Mouse (Mus musculus): ENCODE measurements around the gene Senp2. TPM values are rescaled to one million over a fixed set of nuclear protein-coding genes. Genes with fewer than 3 reads are reported as not detected.

Senp2 gene
- polyA plus RNA-seq, 1 experiment = 58.9 TPM

DNA sequence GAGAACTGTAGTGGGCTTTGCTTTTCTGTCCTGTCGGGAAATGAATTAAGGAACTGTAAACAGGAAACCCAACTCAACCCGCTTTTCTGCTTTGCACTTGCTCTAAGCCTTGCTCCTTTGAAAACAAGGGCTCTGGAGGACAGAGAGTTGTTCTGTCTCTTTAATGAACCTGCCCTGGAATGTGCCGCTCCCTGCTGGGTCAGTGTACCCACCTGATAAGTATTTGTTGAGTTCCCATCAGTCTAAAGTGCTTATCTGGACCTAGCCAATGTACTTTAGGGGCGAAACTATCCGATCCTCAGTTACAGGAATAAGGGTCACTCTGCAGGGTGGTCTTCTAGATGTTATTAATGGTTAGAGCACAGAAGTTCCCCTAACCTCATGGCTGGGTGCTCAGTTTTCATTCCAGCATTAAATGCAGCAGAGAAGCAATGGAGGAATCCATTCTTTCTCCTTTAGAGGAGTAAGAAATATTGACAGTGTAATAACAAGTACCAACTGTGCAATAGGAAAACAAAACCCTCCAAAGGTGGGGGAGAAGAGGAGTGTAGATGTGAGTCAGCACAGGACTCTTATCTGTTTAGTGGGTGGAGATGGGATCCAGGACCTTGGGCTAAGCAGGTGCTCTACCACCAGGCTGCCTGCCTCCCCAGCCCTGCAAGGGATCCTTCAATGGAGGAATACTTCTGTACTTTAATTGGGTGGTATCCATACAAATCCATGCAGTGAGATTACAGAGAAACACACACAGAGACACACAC is 12.2 kb upstream of the Senp2 start:
- Histone ChIP-seq H3K4me1 (ENCODE audit: control insufficient read depth, insufficient read depth, low read length) (peaks cover 3% of the 10 kb centered on the region; the same call in 1 of the 2 replicates), H3K27me3 (ENCODE audit: control insufficient read depth, insufficient read depth, low read length) (no peaks in the 10 kb centered on the region), H3K27ac (ENCODE audit: insufficient read depth, low read length) (no peak overlapping the region), H3K4me3 (replicated peaks; ENCODE audit: insufficient read depth, low read depth, low read length) (no peak overlapping the region)
- DNase-seq = no peak
- WGBS = 83% methylated on average over 5 of the region's 5 CpGs
- no peak for TF ChIP-seq POLR2A (IDR thresholded peaks at IDR 0.05; ENCODE audit: borderline replicate concordance, insufficient read depth, low read length)
- no peak for TF ChIP-seq CTCF (IDR thresholded peaks at IDR 0.05; ENCODE audit: borderline replicate concordance, insufficient read depth, low read depth, low read length)

DNA sequence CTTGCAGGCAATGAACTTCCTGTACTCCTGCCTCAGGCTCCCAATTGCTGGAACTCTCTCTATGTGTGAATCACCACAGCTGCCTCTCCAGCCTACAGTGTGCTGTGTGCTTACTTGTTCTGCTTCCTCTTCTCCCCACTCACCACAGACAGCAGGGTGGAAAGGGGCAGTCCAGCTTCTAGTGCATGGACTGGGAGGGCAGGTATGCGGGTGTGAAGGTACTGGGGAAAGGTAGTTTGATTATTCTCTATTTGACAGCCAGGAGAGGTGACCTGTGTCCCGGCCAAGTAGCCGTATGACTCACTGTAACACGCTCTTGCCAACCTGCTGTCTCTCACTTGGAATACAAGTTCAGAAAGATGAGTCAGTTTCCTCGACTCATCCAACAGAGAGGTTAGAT is 11.2 kb upstream of the Senp2 start:
- peak; percentile 25 to 60 for DNase-seq
- Histone ChIP-seq H3K4me1 (ENCODE audit: control insufficient read depth, insufficient read depth, low read length) (peaks cover 3% of the 10 kb centered on the region; the same call in 1 of the 2 replicates), H3K27ac (ENCODE audit: insufficient read depth, low read length) (no peak overlapping the region), H3K4me3 (replicated peaks; ENCODE audit: insufficient read depth, low read depth, low read length) (no peak overlapping the region), H3K27me3 (ENCODE audit: control insufficient read depth, insufficient read depth, low read length) (no peaks in the 10 kb centered on the region)
- TF ChIP-seq CTCF (IDR thresholded peaks at IDR 0.05; ENCODE audit: borderline replicate concordance, insufficient read depth, low read depth, low read length) (no peak), POLR2A (IDR thresholded peaks at IDR 0.05; ENCODE audit: borderline replicate concordance, insufficient read depth, low read length) (no peak)
- 32% methylated on average over 5 of the region's 5 CpGs for WGBS

DNA sequence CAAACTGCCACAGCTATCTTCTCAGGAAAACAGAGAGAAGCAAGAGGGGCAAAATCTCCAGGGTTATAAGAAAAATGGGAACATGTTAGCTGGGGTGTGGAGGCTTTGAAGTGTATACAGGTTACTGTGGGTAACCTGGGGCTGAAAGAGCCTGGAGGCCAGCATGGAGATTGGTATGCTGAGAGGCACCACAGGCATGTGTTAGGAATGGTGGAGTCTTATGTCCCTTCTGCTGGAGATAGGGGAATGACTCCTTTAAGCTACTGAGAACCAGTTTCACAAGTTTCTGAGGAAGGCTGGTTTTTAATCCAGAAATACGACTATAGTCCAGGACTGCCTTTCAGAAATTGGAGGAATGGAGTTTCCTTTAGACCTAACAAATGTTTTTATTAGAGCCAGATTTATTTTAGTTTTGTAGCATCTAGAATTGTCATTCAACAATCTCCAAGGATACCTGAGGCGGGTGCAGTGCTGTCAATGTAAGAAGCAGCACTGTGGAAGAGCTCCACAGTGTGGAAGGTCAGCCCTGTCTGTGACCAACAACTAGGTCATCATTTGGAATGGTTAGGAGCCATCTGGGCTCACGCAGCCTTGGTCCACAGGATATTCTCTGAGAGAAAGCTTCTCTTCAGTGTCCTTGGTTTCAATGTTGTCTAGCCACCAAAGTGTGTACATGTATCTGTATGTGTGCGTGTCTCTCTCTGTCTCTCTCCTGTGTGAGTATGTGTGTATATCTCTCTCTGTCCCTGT is 9.2 kb upstream of the Senp2 start:
- Histone ChIP-seq H3K27me3 (ENCODE audit: control insufficient read depth, insufficient read depth, low read length) (no peaks in the 10 kb centered on the region), H3K4me1 (ENCODE audit: control insufficient read depth, insufficient read depth, low read length) (peaks cover 2% of the 10 kb centered on the region; the same call in 1 of the 2 replicates), H3K27ac (ENCODE audit: insufficient read depth, low read length) (no peak overlapping the region), H3K4me3 (replicated peaks; ENCODE audit: insufficient read depth, low read depth, low read length) (no peak overlapping the region)
- no peak for DNase-seq
- TF ChIP-seq CTCF (IDR thresholded peaks at IDR 0.05; ENCODE audit: borderline replicate concordance, insufficient read depth, low read depth, low read length) (no peak), POLR2A (IDR thresholded peaks at IDR 0.05; ENCODE audit: borderline replicate concordance, insufficient read depth, low read length) (no peak)
- WGBS = 77% methylated on average over 4 of the region's 4 CpGs

DNA sequence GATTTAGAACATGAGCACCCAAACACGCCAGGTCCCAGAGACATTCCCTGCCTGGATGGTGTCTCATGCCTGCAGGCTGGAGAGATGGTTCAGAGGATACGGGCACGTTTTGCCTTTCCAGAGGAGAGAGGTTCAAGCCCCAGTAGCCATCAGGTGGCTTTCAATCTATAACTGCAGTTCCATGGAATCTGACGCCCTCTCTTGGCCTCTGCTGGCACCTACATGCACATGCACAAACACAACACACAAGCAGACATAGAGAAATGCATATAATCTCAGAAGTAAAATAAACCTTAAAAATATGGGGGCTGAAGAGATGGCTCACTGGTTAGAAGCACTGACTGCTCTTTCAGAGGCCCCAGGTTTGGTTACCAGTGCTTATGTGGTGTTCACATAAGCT is 8.1 kb upstream of the Senp2 start:
- Histone ChIP-seq H3K27ac (ENCODE audit: insufficient read depth, low read length) (no peak overlapping the region), H3K27me3 (ENCODE audit: control insufficient read depth, insufficient read depth, low read length) (no peaks in the 10 kb centered on the region), H3K4me3 (replicated peaks; ENCODE audit: insufficient read depth, low read depth, low read length) (no peak overlapping the region), H3K4me1 (ENCODE audit: control insufficient read depth, insufficient read depth, low read length) (no peaks in the 10 kb centered on the region; the same call in 1 of the 2 replicates)
- no peak for DNase-seq
- TF ChIP-seq CTCF (IDR thresholded peaks at IDR 0.05; ENCODE audit: borderline replicate concordance, insufficient read depth, low read depth, low read length) (no peak), POLR2A (IDR thresholded peaks at IDR 0.05; ENCODE audit: borderline replicate concordance, insufficient read depth, low read length) (no peak)
- WGBS = 64% methylated on average over 4 of the region's 4 CpGs

DNA sequence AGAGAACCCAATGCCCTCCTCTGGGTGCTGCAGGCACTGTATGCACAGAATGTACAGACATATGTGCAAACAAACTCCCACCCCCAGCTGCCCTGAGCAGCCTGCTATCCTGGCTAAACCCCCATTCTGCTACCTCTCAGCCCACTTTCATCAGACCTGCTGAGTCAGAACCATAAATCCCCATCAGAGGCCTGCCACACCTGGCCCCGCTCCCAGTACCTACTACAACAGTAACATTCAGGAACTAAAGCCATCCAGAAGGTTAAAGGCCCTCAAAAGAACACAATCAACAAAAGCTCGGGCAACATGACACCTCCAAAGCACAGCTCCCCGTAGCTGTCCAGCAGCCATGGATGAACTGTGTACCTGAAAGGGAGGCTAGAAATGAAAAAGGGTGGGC is 7.7 kb upstream of the Senp2 start:
- no peak overlapping the region for H3K27ac ChIP-seq (ENCODE audit: insufficient read depth, low read length)
- WGBS = 82% methylated on average over 3 of the region's 3 CpGs
- no peak overlapping the region for H3K4me3 ChIP-seq (replicated peaks; ENCODE audit: insufficient read depth, low read depth, low read length)
- H3K27me3 ChIP-seq (ENCODE audit: control insufficient read depth, insufficient read depth, low read length) = no peaks in the 10 kb centered on the region
- no peak for DNase-seq
- H3K4me1 ChIP-seq (ENCODE audit: control insufficient read depth, insufficient read depth, low read length) = no peaks in the 10 kb centered on the region; the same call in 1 of the 2 replicates
- TF ChIP-seq CTCF (IDR thresholded peaks at IDR 0.05; ENCODE audit: borderline replicate concordance, insufficient read depth, low read depth, low read length) = no peak
- TF ChIP-seq POLR2A (IDR thresholded peaks at IDR 0.05; ENCODE audit: borderline replicate concordance, insufficient read depth, low read length) = no peak

DNA sequence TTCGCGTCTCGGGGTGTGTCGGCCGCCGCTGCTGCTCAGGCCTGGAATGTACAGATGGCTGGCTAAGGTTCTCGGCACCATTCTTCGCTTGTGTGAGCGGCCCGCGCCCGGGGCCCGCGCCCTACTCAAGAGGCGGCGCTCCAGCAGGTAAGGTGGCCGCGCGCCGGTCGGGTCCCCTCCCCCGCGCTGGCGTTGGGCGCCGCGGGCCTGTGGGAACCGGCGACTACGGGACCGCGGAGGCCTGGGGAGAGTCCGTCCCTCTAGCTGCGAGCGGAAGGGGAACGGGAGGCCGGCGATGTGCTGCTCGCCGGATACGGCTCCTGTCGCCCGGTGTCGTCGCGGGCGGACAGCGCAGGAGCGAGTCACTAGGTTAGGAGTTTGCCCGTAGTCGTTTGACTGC is 312 bp downstream of the Senp2 start:
- WGBS = under 1% methylated on average over 51 of the region's 51 CpGs
- H3K4me1 ChIP-seq (ENCODE audit: control insufficient read depth, insufficient read depth, low read length) = no peaks in the 10 kb centered on the region
- peak overlapping the region; percentile 31; the same call in 1 of the 2 replicates for H3K27ac ChIP-seq (ENCODE audit: insufficient read depth, low read length)
- no peak for TF ChIP-seq POLR2A (IDR thresholded peaks at IDR 0.05; ENCODE audit: borderline replicate concordance, insufficient read depth, low read length)
- TF ChIP-seq CTCF (IDR thresholded peaks at IDR 0.05; ENCODE audit: borderline replicate concordance, insufficient read depth, low read depth, low read length) = no peak
- peak overlapping the region; percentile 98 for H3K4me3 ChIP-seq (replicated peaks; ENCODE audit: insufficient read depth, low read depth, low read length)
- DNase-seq = no peak
- H3K27me3 ChIP-seq (ENCODE audit: control insufficient read depth, insufficient read depth, low read length) = no peaks in the 10 kb centered on the region

DNA sequence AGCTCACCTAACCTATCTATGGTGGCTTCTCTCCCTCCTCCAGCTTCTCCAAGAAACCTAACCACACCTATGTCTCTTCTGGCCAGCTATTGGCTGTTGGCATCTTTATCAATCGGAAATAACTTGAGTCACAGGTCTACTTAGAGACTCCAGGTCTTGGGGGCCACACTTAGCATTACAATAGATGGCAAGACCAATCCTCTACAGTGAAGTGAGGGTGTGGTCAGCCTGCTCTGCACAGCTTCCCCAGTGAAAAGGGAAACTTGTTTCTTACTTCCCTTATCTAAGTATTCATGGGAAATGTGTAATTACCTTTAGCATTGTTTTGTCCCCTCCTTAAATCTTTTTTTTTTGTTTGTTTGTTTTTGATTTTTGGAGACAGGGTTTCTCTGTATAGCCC is 6.3 kb downstream of the Senp2 start:
- H3K4me3 ChIP-seq (replicated peaks; ENCODE audit: insufficient read depth, low read depth, low read length) = no peak overlapping the region
- H3K4me1 ChIP-seq (ENCODE audit: control insufficient read depth, insufficient read depth, low read length) = no peaks in the 10 kb centered on the region
- 92% methylated on average over 1 of the region's 1 CpGs for WGBS
- no peaks in the 10 kb centered on the region for H3K27me3 ChIP-seq (ENCODE audit: control insufficient read depth, insufficient read depth, low read length)
- no peak for DNase-seq
- TF ChIP-seq CTCF (IDR thresholded peaks at IDR 0.05; ENCODE audit: borderline replicate concordance, insufficient read depth, low read depth, low read length) = no peak
- no peak overlapping the region for H3K27ac ChIP-seq (ENCODE audit: insufficient read depth, low read length)

DNA sequence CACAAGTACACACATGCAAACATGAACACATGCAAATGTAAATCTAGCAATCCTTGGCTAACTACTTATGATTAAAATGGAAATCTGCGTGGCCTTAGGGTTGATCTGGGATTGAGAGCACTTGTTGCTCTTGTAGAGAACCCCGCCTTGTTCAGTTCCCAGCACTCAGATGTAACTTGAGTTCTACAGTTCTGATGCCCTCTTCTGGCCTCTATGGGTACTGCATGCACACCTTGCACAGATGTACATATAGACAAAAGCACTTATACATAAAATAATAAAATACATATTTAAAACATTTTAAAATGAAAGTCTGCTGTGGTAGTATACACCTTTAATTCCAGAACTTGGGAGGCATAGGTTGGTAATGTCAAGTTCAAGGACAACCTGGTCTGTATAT is 12.8 kb downstream of the Senp2 start:
- Histone ChIP-seq H3K27ac (ENCODE audit: insufficient read depth, low read length) (no peak overlapping the region), H3K4me3 (replicated peaks; ENCODE audit: insufficient read depth, low read depth, low read length) (no peak overlapping the region), H3K27me3 (ENCODE audit: control insufficient read depth, insufficient read depth, low read length) (no peaks in the 10 kb centered on the region), H3K4me1 (ENCODE audit: control insufficient read depth, insufficient read depth, low read length) (no peaks in the 10 kb centered on the region)
- WGBS = 99% methylated on average over 2 of the region's 2 CpGs
- TF ChIP-seq POLR2A (IDR thresholded peaks at IDR 0.05; ENCODE audit: borderline replicate concordance, insufficient read depth, low read length) = no peak
- TF ChIP-seq CTCF (IDR thresholded peaks at IDR 0.05; ENCODE audit: borderline replicate concordance, insufficient read depth, low read depth, low read length) = 0 out of 2 replicates have a peak, but pooled peaks have one; percentile 23
- DNase-seq = no peak
